Mouse (Mus musculus) heart, embryonic 14.5 days (tissue): ENCODE measurements at regions not wholly inside any gene's neighbourhood (a gene's known extent, or its start where the extent isn't known, plus 50 kb on each side); places are given as distances from the start of the nearest gene placed in this dataset.

ENCODE experiments used
- ATAC-seq: fragments of 200-750 bp; cut with Nextera tagmentation; 2 replicates; pipeline ENCODE4 v1.8.0; 2017; ENCODE audit warnings: low read depth, moderate TSS enrichment; ENCODE audit not compliant: insufficient number of reproducible peaks, insufficient read depth, low FRiP score
- H3K27ac ChIP-seq, 2 experiments: fragments of 200-500 bp in 1 of 2; fragments of 300-500 bp in 1 of 2; sonication (generic) in 1 of 2; replicated peaks in 1 of 2; 2 replicates each; pipeline ENCODE4 v1.5.1; 2012 to 2014; ENCODE audit warnings: low read depth in 2 of 2, low read length in 2 of 2, control low read depth in 1 of 2, mild to moderate bottlenecking in 1 of 2, mixed read lengths in 1 of 2; ENCODE audit not compliant: control insufficient read depth in 1 of 2, insufficient read depth in 1 of 2
- H3K27me3 ChIP-seq: fragments of 300-500 bp; sonication (generic); 2 replicates; pipeline ENCODE4 v1.6.1; 2014; ENCODE audit warnings: mild to moderate bottlenecking, low read length, control low read depth; ENCODE audit not compliant: control insufficient read depth, insufficient read depth
- H3K36me3 ChIP-seq: fragments of 300-500 bp; sonication (generic); 2 replicates; pipeline ENCODE4 v1.6.1; 2014; ENCODE audit warnings: mild to moderate bottlenecking, control low read depth, low read length, mixed read lengths; ENCODE audit not compliant: control insufficient read depth, insufficient read depth
- H3K4me1 ChIP-seq, 2 experiments: fragments of 200-500 bp in 1 of 2; fragments of 300-500 bp in 1 of 2; sonication (generic) in 1 of 2; 2 replicates each; pipeline ENCODE4 v1.6.1; 2012 to 2014; ENCODE audit warnings: low read length in 2 of 2, control low read depth in 1 of 2, mixed read lengths in 1 of 2; ENCODE audit not compliant: control insufficient read depth in 2 of 2, insufficient read depth in 2 of 2
- H3K4me2 ChIP-seq: fragments of 300-500 bp; sonication (generic); 2 replicates; pipeline ENCODE4 v1.6.1; 2014; ENCODE audit warnings: mild to moderate bottlenecking, low read length
- H3K4me3 ChIP-seq, 2 experiments: fragments of 200-500 bp in 1 of 2; fragments of 300-500 bp in 1 of 2; sonication (generic) in 1 of 2; 2 replicates each; pipeline ENCODE4 v1.5.1; 2012 to 2014; ENCODE audit warnings: low read length in 2 of 2, mild to moderate bottlenecking in 2 of 2, control low read depth in 1 of 2, low read depth in 1 of 2, moderate library complexity in 1 of 2; ENCODE audit not compliant: control insufficient read depth in 1 of 2, insufficient read depth in 1 of 2
- H3K9ac ChIP-seq: fragments of 300-500 bp; sonication (generic); 2 replicates; pipeline ENCODE4 v1.6.1; 2014; ENCODE audit warnings: mild to moderate bottlenecking, low read length
- H3K9me3 ChIP-seq: fragments of 300-500 bp; sonication (generic); 2 replicates; pipeline ENCODE4 v1.6.1; 2016; ENCODE audit warnings: low read length, control low read depth; ENCODE audit not compliant: control insufficient read depth
- WGBS: fragments of 180-500 bp; shearing (Covaris S2); extraction: QIAGEN DNeasy Blood & Tissue Kit; methylation state at CpG from one replicate; pipeline ENCODE4 v1.1.7; 2014; 5-methylcytosine and 5-hydroxymethylcytosine counted together

- Histone ChIP-seq H3K27me3 (no peaks in the 10 kb centered on the region), H3K9ac (no peak overlapping the region), H3K4me2 (no peak overlapping the region), H3K36me3 (no peaks in the 10 kb centered on the region), H3K4me3 (no peak overlapping the region), H3K4me1 (peaks cover 23 to 24% of the 10 kb centered on the region in 2 experiments), H3K9me3 (0 out of 2 replicates have a peak, but pooled peaks cover 5% of the 10 kb centered on the region), H3K27ac (no peak overlapping the region)
- WGBS, result 53% methylated on average over 9 of the region's 9 CpGs
- ATAC-seq, result no peak
Observed at GRCm38 (mm10) chr13:51899319-51900042, 53.0 kb downstream of the Gadd45g start.

GRCm38 (mm10) chr13:51900043-51900440, 53.6 kb downstream of the Gadd45g start:
- Histone ChIP-seq H3K27me3 (no peaks in the 10 kb centered on the region), H3K36me3 (no peaks in the 10 kb centered on the region), H3K9me3 (0 out of 2 replicates have a peak, but pooled peaks cover under 1% of the 10 kb centered on the region), H3K9ac (no peak overlapping the region), H3K4me3 (no peak overlapping the region), H3K4me2 (no peak overlapping the region), H3K4me1 (peaks cover 23 to 24% of the 10 kb centered on the region in 2 experiments), H3K27ac (no peak overlapping the region)
- ATAC-seq, result no peak
- 53% methylated on average over 3 of the region's 3 CpGs for WGBS

GRCm38 (mm10) chr13:51902482-51903285, 56.2 kb downstream of the Gadd45g start:
- H3K4me2 ChIP-seq, result peak overlapping the region; percentile 65
- H3K4me3 ChIP-seq, result peak overlapping the region; percentile 11 to 21; a peak in 3 of 4 replicates
- peak; percentile 80 for ATAC-seq
- H3K27ac ChIP-seq, result peak overlapping the region; percentile 89 to 91
- H3K4me1 ChIP-seq, result peaks cover 23 to 24% of the 10 kb centered on the region in 2 experiments
- H3K9me3 ChIP-seq, result no peaks in the 10 kb centered on the region
- no peaks in the 10 kb centered on the region for H3K27me3 ChIP-seq
- H3K9ac ChIP-seq, result peak overlapping the region; percentile 62
- H3K36me3 ChIP-seq, result no peaks in the 10 kb centered on the region
- 14% methylated on average over 19 of the region's 19 CpGs for WGBS

DNA sequence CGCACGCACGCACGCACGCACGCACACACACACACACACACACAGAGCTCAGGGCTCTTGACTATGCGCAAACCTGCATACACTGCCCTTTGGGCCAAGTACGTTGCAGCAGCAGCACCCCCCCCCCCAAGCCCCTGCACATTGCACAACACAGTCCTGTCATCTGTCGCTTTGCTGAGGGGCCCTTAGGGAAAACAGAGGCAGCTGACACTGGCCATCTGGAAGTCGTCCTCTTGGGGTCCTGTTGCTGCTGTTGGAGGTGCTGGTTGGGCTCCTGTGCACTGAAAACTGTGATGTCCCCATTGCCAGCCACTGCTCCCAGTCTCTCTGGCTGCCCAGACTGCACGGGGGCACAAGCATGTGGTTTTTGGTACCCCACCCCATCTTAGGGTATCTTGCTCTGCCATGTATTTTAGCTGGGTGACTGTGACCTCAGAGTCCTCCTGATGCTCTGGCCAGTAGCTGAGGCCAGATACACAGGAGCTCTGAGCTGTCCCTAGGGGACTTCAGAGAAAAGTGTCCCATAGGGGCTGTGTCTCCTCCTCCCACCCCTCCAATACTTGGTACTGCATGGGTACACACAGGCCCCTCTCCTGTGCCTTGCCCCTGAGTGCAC, 57.0 kb downstream of the Gadd45g start:
- Histone ChIP-seq H3K4me3 (no peak overlapping the region; a peak in 1 of 4 replicates), H3K9ac (peak overlapping the region; percentile 62; the same call in 1 of the 2 replicates), H3K36me3 (no peaks in the 10 kb centered on the region), H3K4me1 (peaks cover 23 to 24% of the 10 kb centered on the region in 2 experiments), H3K9me3 (no peaks in the 10 kb centered on the region), H3K27me3 (no peaks in the 10 kb centered on the region), H3K4me2 (peak overlapping the region; percentile 65), H3K27ac (peak overlapping the region; percentile 89 to 91)
- WGBS, result 24% methylated on average over 11 of the region's 11 CpGs
- peak; percentile 65 for ATAC-seq

GRCm38 (mm10) chr13:51905270-51905669, 58.8 kb downstream of the Gadd45g start:
- ATAC-seq, result no peak
- no peaks in the 10 kb centered on the region for H3K9me3 ChIP-seq
- no peaks in the 10 kb centered on the region for H3K27me3 ChIP-seq
- WGBS, result 88% methylated on average over 5 of the region's 5 CpGs
- H3K9ac ChIP-seq, result no peak overlapping the region
- H3K4me1 ChIP-seq, result peaks cover 18 to 23% of the 10 kb centered on the region in 2 experiments
- no peak overlapping the region for H3K27ac ChIP-seq
- no peak overlapping the region for H3K4me3 ChIP-seq
- H3K4me2 ChIP-seq, result no peak overlapping the region
- H3K36me3 ChIP-seq, result no peaks in the 10 kb centered on the region

DNA sequence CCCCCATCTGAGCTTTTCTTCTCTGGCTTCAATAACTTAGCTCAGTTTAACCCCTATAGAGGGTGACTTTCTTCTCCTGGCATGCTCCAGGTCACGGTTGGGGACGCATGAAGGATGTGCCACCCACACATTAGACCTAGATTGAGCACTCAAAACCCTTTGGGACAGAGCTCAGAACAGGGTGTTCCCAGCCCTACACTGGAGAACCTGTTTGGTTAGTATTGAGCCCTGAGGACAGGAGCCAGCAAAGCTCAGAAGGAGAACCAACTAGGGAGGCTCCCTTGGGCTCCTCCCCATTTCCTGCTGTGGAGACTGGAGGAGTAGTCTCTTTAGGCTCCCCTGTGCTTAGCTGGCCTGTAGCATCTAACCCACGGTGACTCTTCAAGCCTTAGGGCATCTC, 59.6 kb downstream of the Gadd45g start:
- no peak overlapping the region for H3K27ac ChIP-seq
- H3K9me3 ChIP-seq, result no peaks in the 10 kb centered on the region
- no peak for ATAC-seq
- H3K36me3 ChIP-seq, result no peaks in the 10 kb centered on the region
- 89% methylated on average over 3 of the region's 3 CpGs for WGBS
- H3K9ac ChIP-seq, result no peak overlapping the region
- H3K27me3 ChIP-seq, result no peaks in the 10 kb centered on the region
- no peak overlapping the region for H3K4me2 ChIP-seq
- peaks cover 19 to 25% of the 10 kb centered on the region in 2 experiments for H3K4me1 ChIP-seq
- no peak overlapping the region for H3K4me3 ChIP-seq

DNA sequence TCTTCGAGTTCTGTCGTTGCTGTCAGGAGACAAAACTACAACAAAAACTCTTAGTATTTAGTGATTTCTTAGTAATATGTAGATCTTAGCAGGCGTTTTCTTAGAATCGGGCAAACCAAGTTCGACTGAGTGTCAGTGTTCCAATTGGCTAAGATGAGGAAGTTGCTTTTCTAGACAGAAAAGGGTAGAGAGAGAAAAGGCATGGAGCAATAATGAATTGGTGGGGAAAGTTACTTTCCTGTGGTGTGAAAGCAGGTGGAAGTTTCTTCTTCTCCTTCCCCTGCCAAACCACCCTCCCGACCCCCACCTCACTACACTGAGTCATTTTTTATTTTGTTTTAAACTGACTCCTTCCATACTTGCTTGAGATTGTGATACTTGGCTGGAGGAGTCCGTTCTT, 62.0 kb downstream of the Gadd45g start:
- Histone ChIP-seq H3K4me3 (no peak overlapping the region), H3K36me3 (no peaks in the 10 kb centered on the region), H3K27me3 (no peaks in the 10 kb centered on the region), H3K9ac (no peak overlapping the region), H3K4me2 (no peak overlapping the region), H3K27ac (no peak overlapping the region), H3K4me1 (peaks cover 9% of the 10 kb centered on the region in 2 experiments), H3K9me3 (no peaks in the 10 kb centered on the region)
- WGBS, result 75% methylated on average over 7 of the region's 7 CpGs
- no peak for ATAC-seq
